Mouse (Mus musculus) lung, postnatal 0 days (tissue): ENCODE measurements at regions not wholly inside any gene's neighbourhood (a gene's known extent, or its start where the extent isn't known, plus 50 kb on each side); places are given as distances from the start of the nearest gene placed in this dataset.
A peak's percentile ranks its signal among the peaks of the same experiment; 100 is the strongest.

Experiments used
- ATAC-seq: fragments of 200-750 bp; cut with Nextera tagmentation; 2 replicates; pipeline ENCODE4 v1.8.0; 2017; ENCODE audit warnings: moderate library complexity
- DNase-seq: peaks from one replicate; pipeline ENCODE4 v3.0.0-alpha.2; 2016; ENCODE audit warnings: low spot score
- H3K27ac ChIP-seq: fragments of 300-500 bp; sonication (generic); 2 replicates; pipeline ENCODE4 v1.5.1; 2014; ENCODE audit warnings: antibody characterized with exemption, mild to moderate bottlenecking, low read length, mixed read lengths
- H3K27me3 ChIP-seq: fragments of 300-500 bp; sonication (generic); replicated peaks from 2 replicates; pipeline ENCODE4 v1.6.1; 2014; ENCODE audit warnings: low read length, mixed read lengths; ENCODE audit not compliant: insufficient read depth
- H3K36me3 ChIP-seq: fragments of 300-500 bp; sonication (generic); 2 replicates; pipeline ENCODE4 v1.6.1; 2014; ENCODE audit warnings: low read length, mixed read lengths; ENCODE audit not compliant: insufficient read depth
- H3K4me1 ChIP-seq: fragments of 300-500 bp; sonication (generic); 2 replicates; pipeline ENCODE4 v1.6.1; 2014; ENCODE audit warnings: antibody characterized with exemption, low read depth, low read length, mixed read lengths; ENCODE audit not compliant: insufficient read depth
- H3K4me2 ChIP-seq: fragments of 300-500 bp; sonication (generic); replicated peaks from 2 replicates; pipeline ENCODE4 v1.6.1; 2014; ENCODE audit warnings: low read depth, mild to moderate bottlenecking, low read length, moderate library complexity, mixed read lengths
- H3K4me3 ChIP-seq: fragments of 300-500 bp; sonication (generic); 2 replicates; pipeline ENCODE4 v1.5.1; 2014; ENCODE audit warnings: low read depth, low read length
- H3K9ac ChIP-seq: fragments of 300-500 bp; sonication (generic); replicated peaks from 2 replicates; pipeline ENCODE4 v1.6.1; 2014; ENCODE audit warnings: low read depth, mild to moderate bottlenecking
- H3K9me3 ChIP-seq: fragments of 300-500 bp; sonication (generic); 2 replicates; pipeline ENCODE4 v1.6.1; 2016; ENCODE audit warnings: low read length, mixed read lengths
- CTCF ChIP-seq: IDR thresholded peaks from 2 replicates; pipeline ENCODE4 v1.5.1; 2016; ENCODE audit warnings: antibody characterized with exemption, mild to moderate bottlenecking
- EP300 ChIP-seq: IDR thresholded peaks from 2 replicates; pipeline ENCODE4 v1.6.1; 2016; ENCODE audit warnings: antibody characterized with exemption, mild to moderate bottlenecking, control low read depth
- WGBS: fragments of 180-500 bp; shearing (Covaris S2); extraction: QIAGEN DNeasy Blood & Tissue Kit; methylation state at CpG from one replicate; pipeline ENCODE4 v1.1.7; 2014; 5-methylcytosine and 5-hydroxymethylcytosine counted together

DNA sequence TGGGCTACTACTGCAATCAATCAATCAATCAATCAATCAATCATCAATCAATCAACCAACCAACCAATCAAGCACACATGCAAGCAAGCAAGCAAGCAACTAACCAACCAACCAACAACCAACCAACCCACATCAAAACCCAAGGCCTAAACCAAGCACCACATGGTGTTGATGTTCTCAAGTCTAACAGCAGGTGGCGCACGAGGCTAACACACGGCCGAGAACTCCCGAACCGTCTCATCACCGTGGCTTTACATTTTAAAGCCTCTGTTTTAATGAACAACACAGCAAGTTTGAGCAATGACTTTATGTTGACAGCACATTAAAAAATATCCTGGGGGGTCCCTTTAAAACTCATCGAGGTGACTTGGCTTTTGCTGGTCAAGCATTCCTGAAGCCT is 61.3 kb upstream of the Smg1 start:
- Histone ChIP-seq H3K9me3 (no peaks in the 10 kb centered on the region), H3K4me3 (no peak overlapping the region), H3K4me2 (no peak overlapping the region), H3K4me1 (no peaks in the 10 kb centered on the region), H3K27ac (no peak overlapping the region), H3K9ac (no peak overlapping the region), H3K36me3 (no peaks in the 10 kb centered on the region), H3K27me3 (no peaks in the 10 kb centered on the region)
- ATAC-seq (peak; percentile 66), DNase-seq (peak; percentile 83)
- TF ChIP-seq EP300 (no peak), CTCF (peak; percentile 98)
- WGBS: 0% methylated on average over 8 of the region's 8 CpGs

GRCm38 (mm10) chr7:118304338-118304737 is 60.9 kb upstream of the Smg1 start:
- H3K9me3 ChIP-seq: no peaks in the 10 kb centered on the region
- H3K27ac ChIP-seq: 0 out of 2 replicates have a peak overlapping the region, but pooled peaks have one; percentile 0
- H3K4me3 ChIP-seq: no peak overlapping the region
- H3K36me3 ChIP-seq: no peaks in the 10 kb centered on the region
- DNase-seq (peak; percentile 52), ATAC-seq (no peak; the same call in 1 of the 2 replicates)
- no peak overlapping the region for H3K4me2 ChIP-seq
- H3K9ac ChIP-seq: no peak overlapping the region
- WGBS: 39% methylated on average over 2 of the region's 2 CpGs
- no peaks in the 10 kb centered on the region for H3K4me1 ChIP-seq
- TF ChIP-seq CTCF (no peak), EP300 (no peak)
- H3K27me3 ChIP-seq: no peaks in the 10 kb centered on the region

GRCm38 (mm10) chr7:118303921-118304320 is 60.5 kb upstream of the Smg1 start:
- TF ChIP-seq CTCF: no peak
- TF ChIP-seq EP300: no peak
- ATAC-seq (no peak), DNase-seq (no peak)
- H3K4me1 ChIP-seq: no peaks in the 10 kb centered on the region
- H3K27me3 ChIP-seq: no peaks in the 10 kb centered on the region
- no peak overlapping the region for H3K4me3 ChIP-seq
- H3K9ac ChIP-seq: no peak overlapping the region
- 74% methylated on average over 6 of the region's 6 CpGs for WGBS
- no peaks in the 10 kb centered on the region for H3K36me3 ChIP-seq
- 0 out of 2 replicates have a peak overlapping the region, but pooled peaks have one; percentile 0 for H3K27ac ChIP-seq
- no peak overlapping the region for H3K4me2 ChIP-seq
- H3K9me3 ChIP-seq: no peaks in the 10 kb centered on the region

GRCm38 (mm10) chr7:118300678-118301342 is 57.3 kb upstream of the Smg1 start:
- Histone ChIP-seq H3K4me3 (no peak overlapping the region), H3K4me2 (no peak overlapping the region), H3K27ac (no peak overlapping the region; the same call in 1 of the 2 replicates), H3K4me1 (no peaks in the 10 kb centered on the region), H3K27me3 (no peaks in the 10 kb centered on the region), H3K36me3 (no peaks in the 10 kb centered on the region), H3K9ac (no peak overlapping the region), H3K9me3 (no peaks in the 10 kb centered on the region)
- DNase-seq: peak; percentile 77
- TF ChIP-seq CTCF (no peak), EP300 (no peak)
- peak; percentile 79 for ATAC-seq
- WGBS: 62% methylated on average over 7 of the region's 7 CpGs

- 1% methylated on average over 13 of the region's 13 CpGs for WGBS
- no peak overlapping the region for H3K4me2 ChIP-seq
- no peaks in the 10 kb centered on the region for H3K27me3 ChIP-seq
- no peaks in the 10 kb centered on the region for H3K36me3 ChIP-seq
- no peak overlapping the region for H3K27ac ChIP-seq
- no peak for TF ChIP-seq EP300
- peak; percentile 94 for TF ChIP-seq CTCF
- no peak overlapping the region for H3K9ac ChIP-seq
- H3K9me3 ChIP-seq: no peaks in the 10 kb centered on the region
- DNase-seq (peak; percentile 89), ATAC-seq (peak; percentile 65)
- no peaks in the 10 kb centered on the region for H3K4me1 ChIP-seq
- no peak overlapping the region for H3K4me3 ChIP-seq
Measured at GRCm38 (mm10) chr7:118297613-118298012, 54.1 kb upstream of the Smg1 start.

DNA sequence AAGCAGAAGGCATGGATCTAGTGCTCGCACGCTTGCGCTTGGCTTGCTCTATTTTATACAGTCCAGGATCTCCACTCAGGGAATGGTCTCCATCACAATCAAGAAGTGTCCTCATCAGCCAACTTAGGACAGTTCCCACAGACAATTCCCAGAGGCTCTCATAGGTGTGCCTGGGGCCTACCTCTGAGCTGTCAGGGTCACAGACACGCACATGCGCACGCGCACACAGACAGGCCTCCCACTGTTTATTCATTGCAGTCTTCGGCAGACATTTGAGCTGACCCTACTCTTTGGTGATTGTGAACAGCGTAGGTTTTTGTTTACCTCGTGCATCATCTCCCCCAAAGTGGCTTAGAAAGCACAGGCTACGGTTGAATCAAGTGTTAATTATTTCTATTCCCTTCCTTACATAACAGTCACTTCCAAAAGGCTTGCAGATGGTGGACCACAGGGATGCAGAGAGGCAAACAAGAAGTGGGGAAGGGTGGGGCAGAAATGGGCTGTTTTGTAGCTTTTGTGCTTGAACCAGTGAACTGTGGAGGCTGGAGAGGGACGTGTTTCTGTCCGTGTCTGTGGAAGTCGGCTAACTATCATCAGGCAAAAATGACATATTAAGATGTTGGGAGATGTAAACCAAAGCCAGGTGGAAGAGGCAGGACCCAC is 53.5 kb upstream of the Smg1 start:
- H3K9ac ChIP-seq: no peak overlapping the region
- no peaks in the 10 kb centered on the region for H3K4me1 ChIP-seq
- no peaks in the 10 kb centered on the region for H3K27me3 ChIP-seq
- 70% methylated on average over 14 of the region's 14 CpGs for WGBS
- no peak overlapping the region for H3K4me2 ChIP-seq
- no peak overlapping the region for H3K27ac ChIP-seq
- H3K36me3 ChIP-seq: no peaks in the 10 kb centered on the region
- H3K9me3 ChIP-seq: no peaks in the 10 kb centered on the region
- DNase-seq (no peak), ATAC-seq (no peak)
- TF ChIP-seq EP300: no peak
- no peak for TF ChIP-seq CTCF
- no peak overlapping the region for H3K4me3 ChIP-seq
